Mouse (Mus musculus) urinary bladder, postnatal 25 days (tissue): ENCODE measurements around the gene Gm20741.

Experiments used
- DNase-seq: peaks from one replicate; pipeline ENCODE4 v3.0.0; 2022; ENCODE audit warnings: low spot score

The Gm20741 gene

DNA sequence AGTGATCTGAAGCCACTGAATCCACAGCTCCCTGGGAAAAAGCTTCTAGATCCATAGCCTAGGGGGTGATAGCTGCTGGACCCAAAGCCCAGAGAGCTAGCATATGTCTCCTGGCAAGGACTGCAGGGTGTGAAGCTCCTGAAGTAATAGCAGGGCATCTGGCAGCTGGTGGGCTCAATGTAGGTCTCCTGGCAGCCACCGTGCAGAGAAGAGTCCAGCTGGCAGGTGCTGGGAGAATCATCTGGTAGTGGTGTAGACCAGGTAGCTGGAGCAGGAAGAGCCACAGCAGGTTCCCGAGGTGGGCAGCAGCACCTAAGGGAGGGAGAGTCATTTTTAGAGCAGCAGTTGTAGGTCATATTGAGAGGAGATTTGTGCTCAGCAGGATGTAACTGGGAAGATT is at the start of gene Gm20741:
Gene Gm20741, minus strand, starts transcription at position 394 of the 400 bp plus-strand sequence.
- DNase-seq = no peak

DNA sequence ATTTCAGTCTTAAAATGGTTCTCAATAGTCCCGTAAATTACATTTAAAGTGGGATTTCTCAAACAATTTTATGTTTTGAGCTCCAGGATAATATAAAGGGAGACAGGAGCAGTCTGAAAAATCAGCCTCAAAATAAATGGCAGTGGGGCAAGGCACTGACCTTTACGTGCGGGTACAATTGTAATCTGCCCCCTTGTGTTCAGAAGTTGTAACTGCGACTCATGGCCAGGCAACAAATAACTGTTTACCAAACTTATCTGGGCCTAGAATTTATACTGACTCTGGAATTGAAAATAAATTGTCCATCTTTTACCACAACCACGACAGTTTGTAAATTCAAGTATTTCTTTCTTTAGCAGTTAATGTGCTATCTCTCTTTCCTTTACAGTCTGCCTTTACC is 39.4 kb upstream of the Gm20741 start:
- DNase-seq = peak; percentile 5

DNA sequence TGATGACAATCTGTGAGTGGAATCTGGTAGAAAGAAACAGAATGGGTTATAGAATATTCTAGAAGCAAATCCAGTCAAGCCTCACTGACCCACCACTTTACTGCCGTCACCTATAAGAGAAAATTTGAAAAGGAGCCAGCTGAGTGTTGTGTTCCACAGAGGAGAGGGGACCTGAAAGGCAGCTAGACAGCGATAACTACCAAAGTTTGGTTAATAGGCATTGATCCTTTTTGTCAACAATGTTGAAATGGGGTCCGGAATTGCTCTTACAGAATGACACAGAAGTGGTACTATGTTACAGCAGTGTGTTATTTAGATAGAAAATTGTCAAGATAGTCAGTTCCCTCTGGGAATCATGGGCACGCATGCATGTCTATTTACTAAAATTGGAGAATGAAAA is 36.5 kb upstream of the Gm20741 start:
- no peak for DNase-seq

DNA sequence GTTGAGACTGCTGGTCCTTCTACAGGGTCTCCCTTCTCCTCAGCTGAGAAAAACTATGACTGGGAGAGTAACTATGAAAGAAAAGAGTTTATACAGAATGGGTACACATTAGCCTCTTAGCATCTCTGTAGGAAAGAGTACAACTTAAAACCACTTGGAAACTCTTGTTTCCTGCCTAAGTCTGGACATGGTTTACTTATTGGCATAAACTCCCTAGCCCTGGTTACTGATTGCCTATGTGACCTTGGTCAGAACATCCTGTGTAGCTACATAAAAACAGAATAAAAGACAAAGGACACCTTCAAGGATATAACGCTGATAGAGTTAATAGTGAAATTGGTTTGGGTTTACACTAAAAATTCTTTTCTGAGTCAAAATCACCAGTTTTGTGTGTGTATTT is 35.3 kb upstream of the Gm20741 start:
- no peak for DNase-seq

DNA sequence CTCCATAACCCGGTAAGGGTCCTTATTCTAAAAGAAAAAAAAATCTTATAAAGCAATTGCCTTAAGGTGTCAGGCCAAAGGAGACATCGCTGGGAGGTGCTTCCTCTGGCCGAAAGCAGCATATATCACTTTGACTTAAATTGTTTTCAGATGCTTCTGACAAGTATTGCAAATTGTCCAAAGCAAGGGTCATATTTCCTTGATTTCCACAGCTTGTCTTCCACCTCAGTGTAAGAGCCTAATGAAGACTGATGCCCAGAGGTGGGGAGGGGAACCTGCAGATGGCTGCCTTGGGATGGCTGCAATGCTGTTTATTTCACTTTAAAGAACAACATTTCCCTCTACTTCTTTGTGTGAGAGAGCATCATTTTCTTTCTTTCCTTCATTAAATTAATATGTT is 15.0 kb upstream of the Gm20741 start:
- no peak for DNase-seq

DNA sequence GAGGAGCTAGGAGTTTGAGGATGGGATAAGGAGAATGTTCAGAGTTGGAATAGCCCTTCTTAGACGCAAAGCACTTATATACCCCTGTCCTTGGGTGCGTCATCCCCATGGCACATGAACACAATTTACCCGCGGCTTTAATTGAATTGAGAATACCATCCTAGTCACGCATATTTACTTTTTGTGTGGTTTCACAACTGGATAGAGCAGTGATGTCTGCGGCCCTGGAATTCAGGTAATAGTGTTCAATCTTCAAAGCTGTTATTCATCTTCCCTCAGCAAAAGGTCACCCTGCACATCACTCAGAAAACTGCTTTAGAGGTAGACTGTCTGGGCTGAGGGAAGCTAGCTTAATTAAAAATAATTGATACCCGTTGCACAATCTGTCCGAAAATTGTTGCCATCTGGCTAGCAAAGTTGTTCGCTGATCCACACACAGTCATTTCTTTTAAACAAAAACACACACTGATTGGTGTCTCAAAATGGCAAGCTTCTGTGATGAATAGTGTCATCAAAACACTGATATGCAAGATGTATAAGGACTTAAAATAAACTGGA is 14.2 kb upstream of the Gm20741 start, which contains the start of gene Krtap14:
Gene Krtap14, minus strand, starts transcription at position 51 of the 558 bp plus-strand sequence.
- no peak for DNase-seq

DNA sequence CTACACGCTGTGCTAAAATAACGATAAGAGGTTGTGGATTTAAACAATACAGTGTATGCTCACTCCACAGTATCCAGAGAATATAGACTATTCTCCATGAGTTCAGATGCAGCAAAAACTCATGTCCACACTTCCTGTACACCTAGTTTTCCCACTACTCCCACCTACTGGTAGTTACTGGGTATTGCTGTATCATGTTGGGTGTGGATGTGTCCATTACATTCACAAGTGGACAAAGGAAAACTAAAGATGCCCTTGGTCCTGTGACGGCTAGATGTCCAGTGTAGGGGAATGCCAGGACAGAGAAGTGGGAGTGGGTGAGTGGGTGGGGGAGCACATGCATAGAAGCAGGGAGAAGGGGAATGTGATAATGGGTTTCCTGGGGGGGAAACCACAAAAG is 11.7 kb upstream of the Gm20741 start:
- DNase-seq = no peak

DNA sequence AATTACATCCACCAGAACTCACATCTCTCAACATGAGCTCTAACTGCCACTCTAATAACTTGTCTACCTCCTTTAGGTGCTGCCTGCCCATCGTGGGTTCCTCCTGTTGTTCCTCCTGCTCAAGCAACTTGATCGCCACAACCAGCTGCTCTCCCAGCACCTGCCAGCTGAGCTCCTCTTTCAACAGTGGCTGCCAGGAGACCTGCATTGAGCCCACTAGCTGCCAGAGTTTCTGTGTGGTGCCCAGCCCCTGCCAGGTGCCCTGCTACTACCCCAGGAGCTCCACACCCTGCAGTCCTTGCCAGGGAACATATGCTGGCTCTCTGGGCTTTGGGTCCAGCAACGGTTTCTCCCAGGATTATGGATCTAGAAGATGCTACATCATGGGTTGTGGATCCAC is 8.0 kb upstream of the Gm20741 start, which contains the start of gene Krtap15:
Gene Krtap15, plus strand, starts transcription at position 150 of the 400 bp plus-strand sequence.
- DNase-seq = no peak

DNA sequence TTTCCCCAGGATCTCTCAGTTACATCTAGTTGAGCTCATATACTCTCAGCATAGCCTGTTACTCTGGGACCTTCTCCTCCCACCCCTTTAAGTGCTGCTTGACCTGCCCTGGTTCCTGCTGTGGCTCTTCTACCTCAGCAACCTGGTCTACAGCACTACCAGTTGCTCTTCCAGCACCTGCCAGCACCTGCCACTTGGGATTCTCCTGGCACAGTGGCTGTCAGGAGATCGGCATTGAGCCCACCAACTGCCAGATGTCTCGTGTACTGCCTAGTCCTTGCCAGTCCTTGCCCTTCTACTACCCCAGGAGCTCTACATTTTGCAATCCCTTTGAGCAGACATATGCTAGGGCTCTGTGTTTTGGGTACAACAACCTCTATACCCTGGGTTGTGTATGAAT is 25.2 kb downstream of the Gm20741 start:
- no peak for DNase-seq

DNA sequence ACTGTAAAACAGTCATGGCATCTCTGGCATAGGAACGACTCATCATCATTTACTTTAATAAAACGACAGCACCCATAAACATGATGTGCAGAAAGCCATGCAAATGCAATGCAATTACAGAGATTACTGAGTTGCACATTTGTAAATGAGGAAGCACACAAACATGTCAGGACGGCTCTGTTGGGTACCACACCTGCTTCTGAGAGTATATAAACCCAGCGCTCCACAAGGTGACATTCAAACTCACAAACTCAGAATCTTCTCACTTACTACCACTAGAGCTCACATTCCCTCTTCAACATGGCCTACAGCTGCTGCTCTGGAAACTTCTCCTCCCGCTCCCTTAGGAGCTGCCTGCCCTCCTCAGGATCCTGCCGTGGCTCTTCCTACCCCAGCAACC is 34.4 kb downstream of the Gm20741 start, which contains the start of gene Gm5965:
Gene Gm5965, plus strand, starts transcription at position 301 of the 400 bp plus-strand sequence.
- no peak for DNase-seq

DNA sequence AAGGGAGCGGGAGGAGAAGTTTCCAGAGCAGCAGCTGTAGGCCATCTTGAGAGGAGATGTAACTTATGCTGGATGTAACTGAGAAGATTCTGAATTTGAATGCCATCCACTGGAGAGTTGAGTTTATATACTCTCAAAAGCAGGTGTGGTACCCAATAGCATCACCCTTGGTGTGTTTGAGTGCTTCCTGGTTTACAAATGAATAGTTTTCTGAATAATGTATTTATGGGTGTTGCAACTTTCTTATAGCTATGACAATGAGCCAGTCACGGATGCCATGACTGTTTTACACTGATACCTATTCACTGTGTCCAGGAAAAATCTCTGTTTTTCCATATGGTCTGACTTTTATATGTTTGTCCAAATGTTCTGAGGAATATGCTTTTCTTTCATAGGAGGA is 37.9 kb downstream of the Gm20741 start, which contains the start of gene 2310057N15Rik:
Gene 2310057N15Rik, minus strand, starts transcription at position 101 of the 400 bp plus-strand sequence.
- DNase-seq = no peak
